Mouse (Mus musculus) testis, postnatal 10 days (tissue): ENCODE measurements around the gene Exoc2.

Experiments
- DNase-seq: peaks from one replicate; pipeline ENCODE4 v3.0.0; 2021; ENCODE audit warnings: low spot score

Gene Exoc2

DNA sequence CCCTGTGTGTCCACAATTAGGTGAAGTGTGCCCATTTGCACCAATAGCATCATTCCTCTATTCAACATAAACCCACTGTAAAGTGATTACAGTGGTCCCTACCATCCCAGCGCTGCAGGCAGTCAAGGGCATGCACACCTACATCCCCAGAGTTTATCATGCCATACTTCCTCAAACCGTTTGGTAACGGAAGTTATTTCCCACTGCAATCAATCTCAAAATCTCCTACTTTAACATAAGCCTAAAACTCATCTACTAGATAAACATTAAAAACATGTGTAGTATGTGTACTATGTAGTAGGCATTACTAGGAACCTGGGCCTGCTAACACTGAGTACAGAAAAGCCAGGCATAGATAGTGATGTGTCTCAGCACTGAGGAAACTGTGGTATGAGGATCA, 2.8 kb downstream of the Exoc2 start:
- DNase-seq, result no peak

- DNase-seq, result no peak
Measured at GRCm38 (mm10) chr13:30968311-30968710, 5.6 kb downstream of the Exoc2 start.

- DNase-seq, result no peak
Measured at GRCm38 (mm10) chr13:30966507-30966911, 7.4 kb downstream of the Exoc2 start.

DNA sequence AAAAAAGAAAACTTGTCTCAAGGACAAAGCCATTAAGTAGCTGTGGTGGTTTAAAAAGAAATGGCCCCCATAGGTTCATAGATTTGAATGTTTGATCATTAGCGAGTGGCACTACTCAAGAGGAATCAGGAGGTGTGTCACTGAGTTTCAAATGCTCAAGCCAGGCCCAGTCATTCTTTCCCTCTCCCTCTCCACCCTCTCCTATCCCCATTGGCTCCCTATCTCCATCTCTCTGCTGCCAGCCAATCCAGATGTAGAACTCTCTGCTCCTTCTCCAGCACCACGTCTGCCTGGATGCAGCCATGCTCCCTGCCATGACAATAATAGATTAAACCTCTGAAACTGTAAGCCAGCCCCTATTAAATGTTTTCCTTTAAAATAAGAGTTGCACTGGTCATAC, 12.0 kb downstream of the Exoc2 start:
- DNase-seq, result no peak

DNA sequence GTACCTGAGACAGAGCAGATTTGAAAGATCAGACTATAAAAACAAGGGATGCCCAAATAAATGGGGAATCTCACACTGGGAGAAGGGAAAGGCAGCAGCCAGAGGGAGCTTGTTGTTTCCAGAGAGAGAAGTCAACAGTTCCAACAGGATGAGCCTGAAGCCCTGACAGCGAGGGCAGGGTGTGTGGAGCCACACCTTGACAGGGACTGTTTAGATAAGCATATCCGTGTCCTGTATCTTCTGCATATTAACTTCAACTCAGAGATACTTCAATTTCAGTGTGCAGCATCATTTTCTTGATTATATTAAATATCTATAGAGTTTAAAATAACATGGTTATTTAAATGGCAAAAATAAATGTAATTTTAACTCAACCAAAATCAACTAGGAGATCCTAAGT, 13.2 kb downstream of the Exoc2 start:
- no peak for DNase-seq

DNA sequence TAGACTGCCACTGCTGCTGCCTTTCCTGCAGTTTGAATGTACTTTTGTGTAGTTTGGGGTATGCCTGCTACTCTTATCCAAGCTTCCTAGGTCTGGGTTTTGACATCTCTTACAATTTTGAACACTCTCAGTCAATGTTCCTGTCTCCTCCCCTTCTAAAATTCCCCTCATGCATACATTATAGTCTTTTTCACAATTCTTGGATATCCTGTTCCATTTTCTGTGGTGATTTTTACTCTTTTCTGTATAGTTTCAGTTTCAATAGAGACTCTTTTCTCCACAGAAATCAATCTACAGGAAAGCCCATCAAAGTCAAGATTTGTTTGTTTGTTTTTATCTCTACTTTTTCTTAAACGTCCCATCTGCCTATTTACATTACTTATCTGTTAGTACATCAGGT, 20.3 kb downstream of the Exoc2 start:
- DNase-seq, result no peak

- no peak for DNase-seq
Measured at GRCm38 (mm10) chr13:30952044-30952443, 21.8 kb downstream of the Exoc2 start.

- DNase-seq, result no peak
Measured at GRCm38 (mm10) chr13:30949181-30949580, 24.7 kb downstream of the Exoc2 start.

GRCm38 (mm10) chr13:30947540-30947939, 26.4 kb downstream of the Exoc2 start, which contains the start of gene Hus1b:
Gene Hus1b (minus strand): TSS chr13:30947759.
- no peak for DNase-seq

DNA sequence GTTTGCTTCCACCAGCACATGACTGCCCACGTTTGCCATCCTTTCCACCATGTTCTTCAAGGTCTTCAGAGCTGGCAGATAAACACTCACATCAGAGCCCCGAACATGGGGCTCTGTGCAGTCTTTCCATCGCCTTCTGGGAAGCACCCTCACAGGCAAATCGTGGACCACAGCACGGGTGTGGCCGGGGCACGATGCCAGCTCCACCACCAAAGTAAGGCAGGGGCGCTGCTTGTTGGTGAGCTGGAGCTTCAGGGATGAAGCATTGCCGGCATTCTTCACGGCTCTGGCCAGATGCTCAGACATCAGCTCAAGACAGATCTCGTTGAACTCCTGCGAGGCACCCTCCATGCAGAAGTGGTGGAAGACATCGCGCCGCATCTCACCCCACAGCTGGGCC, 26.8 kb downstream of the Exoc2 start:
- peak; percentile 49 for DNase-seq

GRCm38 (mm10) chr13:30945788-30946187, 28.1 kb downstream of the Exoc2 start:
- no peak for DNase-seq

DNA sequence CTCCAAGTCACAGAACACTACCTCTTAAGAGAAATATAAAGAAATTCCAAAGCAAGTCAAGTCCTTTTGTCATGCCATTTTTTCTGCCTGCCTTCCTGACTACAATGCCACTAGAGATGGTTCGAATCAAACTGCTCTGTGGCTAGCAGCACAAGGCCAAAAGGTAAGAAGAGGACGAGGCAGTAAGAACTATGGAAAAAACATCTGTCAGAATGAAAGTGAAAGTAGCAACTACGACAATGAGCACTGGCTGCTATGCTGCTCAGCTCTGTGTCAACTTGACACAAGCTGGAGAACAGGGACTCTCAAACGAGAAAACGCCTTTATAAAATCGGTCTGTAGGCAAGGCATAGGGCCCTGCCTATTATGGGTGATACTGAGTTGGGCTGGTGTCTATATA, 40.9 kb downstream of the Exoc2 start:
- DNase-seq, result no peak

DNA sequence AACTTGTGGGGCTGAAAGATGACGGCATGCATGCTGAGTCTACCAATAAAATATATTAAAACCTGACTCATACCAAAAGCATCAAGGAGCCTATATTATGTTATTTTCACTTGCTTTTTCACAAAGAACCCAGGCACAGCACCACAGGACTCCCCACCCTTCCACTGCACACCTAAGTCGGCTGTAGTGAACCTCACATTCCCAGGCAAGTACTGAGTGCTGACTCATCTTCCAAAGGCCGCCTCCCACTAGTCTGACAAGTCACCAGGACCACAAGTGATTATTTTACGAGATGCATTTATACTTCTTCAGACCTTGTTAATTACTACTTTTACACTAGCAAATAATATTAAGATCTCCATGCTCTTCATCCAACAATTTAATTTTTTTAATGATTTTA, 42.3 kb downstream of the Exoc2 start:
- DNase-seq, result no peak

- no peak for DNase-seq
Measured at GRCm38 (mm10) chr13:30929119-30929518, 44.8 kb downstream of the Exoc2 start.

- DNase-seq, result no peak
Measured at GRCm38 (mm10) chr13:30924269-30924668, 49.6 kb downstream of the Exoc2 start.

GRCm38 (mm10) chr13:30921914-30922313, 52.0 kb downstream of the Exoc2 start:
- DNase-seq, result no peak

- no peak for DNase-seq
Measured at GRCm38 (mm10) chr13:30913757-30914156, 60.1 kb downstream of the Exoc2 start.

GRCm38 (mm10) chr13:30913028-30913427, 60.9 kb downstream of the Exoc2 start:
- no peak for DNase-seq

DNA sequence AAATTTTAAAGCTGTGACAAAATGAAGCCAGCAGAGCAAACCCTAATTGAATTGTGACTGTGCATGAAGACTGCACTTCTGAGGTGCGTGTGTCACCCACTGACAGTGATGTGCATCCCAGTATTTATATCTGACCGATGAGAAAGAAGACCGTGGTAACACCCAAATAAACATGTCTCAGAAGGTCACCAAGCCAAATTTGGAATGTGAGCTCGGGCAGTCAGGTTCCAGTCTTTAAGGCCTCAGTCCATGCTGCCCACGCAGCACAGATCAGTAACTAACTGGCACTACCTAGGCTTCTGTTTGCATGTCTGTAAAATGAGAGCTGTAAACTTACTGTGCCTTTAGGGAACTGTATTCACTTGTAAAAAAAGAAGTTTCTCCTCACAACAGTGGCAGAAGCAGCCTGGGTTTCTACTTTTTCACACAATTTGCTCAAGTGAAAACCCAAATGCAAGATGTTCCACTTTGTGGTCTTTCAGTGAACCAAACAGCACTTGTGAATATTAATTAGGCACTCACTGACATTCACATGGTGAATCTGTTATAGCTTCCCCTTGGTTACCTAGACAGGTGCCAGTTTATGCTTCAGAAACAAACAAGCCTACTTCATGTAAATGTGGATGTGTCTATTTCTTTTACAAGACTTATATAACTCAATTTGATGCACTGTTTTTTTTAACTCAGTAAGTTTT, 61.8 kb downstream of the Exoc2 start:
- DNase-seq, result no peak

- no peak for DNase-seq
Measured at GRCm38 (mm10) chr13:30910889-30911288, 63.0 kb downstream of the Exoc2 start.

GRCm38 (mm10) chr13:30902286-30902685, 71.6 kb downstream of the Exoc2 start:
- no peak for DNase-seq

DNA sequence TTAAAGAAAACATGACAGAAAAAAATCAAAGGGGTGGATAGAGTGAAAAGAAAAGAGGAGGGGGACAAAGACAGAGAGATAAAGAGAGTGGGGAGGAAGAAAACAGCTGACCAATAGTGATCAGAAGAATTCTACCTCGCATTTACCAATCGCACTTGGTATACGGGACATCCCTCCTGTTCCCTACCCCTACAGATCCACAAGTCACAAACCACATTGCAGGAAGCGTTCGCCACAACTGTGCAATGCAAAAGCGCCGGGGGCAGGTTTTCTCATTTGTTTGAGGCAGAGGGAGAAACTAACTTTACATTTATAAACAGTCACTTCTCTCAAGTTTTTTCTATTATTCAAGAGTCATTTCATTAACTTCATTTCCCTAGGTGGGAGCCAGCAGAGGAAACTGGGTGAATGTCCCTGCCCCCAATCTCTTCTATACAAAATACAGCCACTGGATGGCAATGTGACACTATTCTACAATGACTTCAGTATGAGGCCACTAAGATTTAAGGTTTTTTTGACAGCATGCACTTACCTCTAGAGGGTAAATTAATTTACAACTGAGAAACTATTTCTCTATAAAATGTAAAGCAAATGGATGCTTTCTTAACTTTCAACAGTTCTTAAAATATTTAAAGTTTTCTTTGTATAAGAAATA, 72.4 kb downstream of the Exoc2 start:
- no peak for DNase-seq

DNA sequence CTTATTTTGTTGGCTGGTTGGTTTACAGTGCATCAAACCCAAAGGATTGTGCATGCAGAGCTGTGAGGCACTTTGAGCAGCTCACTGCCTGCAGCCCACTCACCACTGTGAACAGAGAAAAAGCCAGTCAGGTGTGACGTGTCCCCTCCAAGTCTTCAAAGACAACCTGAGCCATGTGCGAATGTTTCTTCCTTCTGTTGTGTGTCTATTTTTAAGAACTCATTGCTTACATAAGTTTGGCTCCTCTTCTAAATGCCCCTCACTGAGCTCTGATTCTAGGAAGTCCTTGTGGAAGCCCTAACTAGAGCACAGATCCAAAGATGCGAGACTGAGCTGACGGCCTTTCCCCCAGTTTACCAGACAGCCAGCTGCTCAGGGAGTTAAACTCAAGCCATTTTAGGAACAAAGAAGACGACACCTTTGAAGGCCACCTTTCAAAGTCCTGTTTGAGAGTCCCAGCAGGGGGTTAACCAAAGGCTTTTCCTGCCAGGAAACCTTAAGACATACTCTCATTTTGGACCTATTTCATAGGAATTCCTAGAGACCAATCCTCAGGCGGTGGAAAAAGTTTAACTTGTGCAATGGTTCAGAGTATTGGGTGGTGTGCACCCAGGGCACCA, 79.8 kb downstream of the Exoc2 start:
- no peak for DNase-seq
